Mouse (Mus musculus) CH12.LX (cell line): ENCODE results near the gene Pcdh10. TPM values are rescaled to one million over a fixed set of nuclear protein-coding genes. Genes with fewer than 3 reads are reported as not detected.

Source experiments
- DNase-seq: peaks from one replicate; pipeline ENCODE4 v3.0.0-alpha.2; 2013; ENCODE audit errors: extremely low read depth
- H3K27ac ChIP-seq: 2 replicates; pipeline ENCODE4 v1.5.1; 2012; ENCODE audit warnings: low read depth, mild to moderate bottlenecking, control low read depth, moderate library complexity; ENCODE audit not compliant: insufficient read depth
- H3K27me3 ChIP-seq: replicated peaks from 2 replicates; pipeline ENCODE3; 2012; ENCODE audit warnings: inconsistent platforms
- H3K36me3 ChIP-seq, 2 experiments: replicated peaks in 1 of 2; 2 replicates each; pipeline versions ENCODE3 to v1.6.1; 2012; ENCODE audit warnings: inconsistent platforms in 1 of 2, low read length in 1 of 2, mild to moderate bottlenecking in 1 of 2, mixed read lengths in 1 of 2, moderate library complexity in 1 of 2; ENCODE audit not compliant: control insufficient read depth in 1 of 2, insufficient read depth in 1 of 2
- H3K4me1 ChIP-seq, 2 experiments: 2 replicates each; pipeline ENCODE4 v1.6.1; 2012; ENCODE audit warnings: inconsistent platforms in 1 of 2, moderate library complexity in 1 of 2; ENCODE audit not compliant: insufficient read depth in 2 of 2, control insufficient read depth in 1 of 2
- H3K4me2 ChIP-seq: 2 replicates; pipeline ENCODE4 v1.6.1; 2012; ENCODE audit warnings: low read depth, mild to moderate bottlenecking, control low read depth; ENCODE audit not compliant: poor library complexity, insufficient read depth, severe bottlenecking
- H3K4me3 ChIP-seq, 3 experiments: fragments of 150-350 bp in 1 of 3; sonication (generic) in 1 of 3; replicated peaks in 1 of 3; 2 replicates each; pipeline versions ENCODE3 to v1.5.1; 2011 to 2012; ENCODE audit warnings: low read depth in 2 of 3, low read length in 2 of 3, mild to moderate bottlenecking in 2 of 3, moderate library complexity in 2 of 3, control low read depth in 1 of 3, improper control_type of control experiment in 1 of 3, inconsistent platforms in 1 of 3, mixed read lengths in 1 of 3; ENCODE audit not compliant: poor library complexity in 1 of 3
- H3K79me2 ChIP-seq: replicated peaks from 2 replicates; pipeline ENCODE4 v1.6.1; 2012; ENCODE audit warnings: mild to moderate bottlenecking, moderate library complexity; ENCODE audit not compliant: control insufficient read depth, poor library complexity, insufficient read depth, severe bottlenecking; ENCODE audit errors: extremely low read depth
- H3K9ac ChIP-seq: 2 replicates; pipeline ENCODE4 v1.6.1; 2012; ENCODE audit warnings: low read depth, mild to moderate bottlenecking, control low read depth, moderate library complexity; ENCODE audit not compliant: insufficient read depth
- H3K9me3 ChIP-seq: replicated peaks from 2 replicates; pipeline ENCODE3; 2012; ENCODE audit warnings: low read length, inconsistent platforms, mixed read lengths
- CHD1 ChIP-seq: IDR thresholded peaks from 2 replicates; pipeline ENCODE4 v1.6.1; 2012; ENCODE audit warnings: low read depth, low read length, improper control_type of control experiment, inconsistent platforms
- CHD2 ChIP-seq: IDR thresholded peaks from 2 replicates; pipeline ENCODE4 v1.6.1; 2011; ENCODE audit warnings: low read length, improper control_type of control experiment
- CTCF ChIP-seq, 2 experiments: IDR thresholded peaks in 1 of 2; conservative IDR thresholded peaks in 1 of 2; 2 replicates each; pipeline ENCODE4 v1.5.1; 2011 to 2012; ENCODE audit warnings: low read depth in 2 of 2, low read length in 2 of 2, improper control_type of control experiment in 1 of 2, inconsistent platforms in 1 of 2, mild to moderate bottlenecking in 1 of 2, moderate library complexity in 1 of 2
- E2F4 ChIP-seq: IDR thresholded peaks from 2 replicates; pipeline ENCODE4 v1.6.1; 2011; ENCODE audit warnings: low read depth, low read length, improper control_type of control experiment; ENCODE audit not compliant: insufficient replicate concordance
- EP300 ChIP-seq: IDR thresholded peaks from 2 replicates; pipeline ENCODE4 v1.6.1; 2011; ENCODE audit warnings: low read length, improper control_type of control experiment
- GABPA ChIP-seq: IDR thresholded peaks from 2 replicates; pipeline ENCODE4 v1.6.1; 2012; ENCODE audit warnings: low read depth, low read length, improper control_type of control experiment, inconsistent platforms; ENCODE audit not compliant: insufficient replicate concordance
- HCFC1 ChIP-seq: IDR thresholded peaks from 2 replicates; pipeline ENCODE4 v1.6.1; 2012; ENCODE audit warnings: low read depth, mild to moderate bottlenecking, inconsistent platforms, low read length, improper control_type of control experiment
- IRF4 ChIP-seq: IDR thresholded peaks from 2 replicates; pipeline ENCODE4 v1.6.1; 2014; ENCODE audit warnings: low read depth, mild to moderate bottlenecking, inconsistent platforms, low read length, improper control_type of control experiment
- JUN ChIP-seq: IDR thresholded peaks from 2 replicates; pipeline ENCODE4 v1.6.1; 2011; ENCODE audit warnings: low read depth, mild to moderate bottlenecking, low read length, improper control_type of control experiment, moderate library complexity; ENCODE audit not compliant: insufficient read depth
- JUND ChIP-seq: conservative IDR thresholded peaks from 2 replicates; pipeline ENCODE4 v1.6.1; 2011; ENCODE audit warnings: low read depth, low read length, improper control_type of control experiment
- MAFK ChIP-seq: IDR thresholded peaks from 2 replicates; pipeline ENCODE4 v1.6.1; 2011; ENCODE audit warnings: low read length, improper control_type of control experiment; ENCODE audit not compliant: insufficient replicate concordance
- MAZ ChIP-seq: IDR thresholded peaks from 2 replicates; pipeline ENCODE4 v1.6.1; 2012; ENCODE audit warnings: low read depth, mild to moderate bottlenecking, inconsistent platforms, low read length, improper control_type of control experiment, moderate library complexity
- MEF2A ChIP-seq: IDR thresholded peaks from 2 replicates; pipeline ENCODE4 v1.6.1; 2014; ENCODE audit warnings: low read depth, mild to moderate bottlenecking, inconsistent platforms, low read length, improper control_type of control experiment, borderline replicate concordance
- MXI1 ChIP-seq: IDR thresholded peaks from 2 replicates; pipeline ENCODE4 v1.6.1; 2011; ENCODE audit warnings: mild to moderate bottlenecking, low read depth, low read length, improper control_type of control experiment
- MYC ChIP-seq: IDR thresholded peaks from 2 replicates; pipeline ENCODE4 v1.6.1; 2011; ENCODE audit warnings: low read depth, mild to moderate bottlenecking, improper control_type of control experiment, low read length
- NELFE ChIP-seq: IDR thresholded peaks from 2 replicates; pipeline ENCODE4 v1.6.1; 2011; ENCODE audit warnings: low read depth, low read length, improper control_type of control experiment
- NRF1 ChIP-seq: IDR thresholded peaks from 2 replicates; pipeline ENCODE4 v1.6.1; 2014; ENCODE audit warnings: low read depth, mild to moderate bottlenecking, inconsistent platforms, low read length, improper control_type of control experiment, moderate library complexity
- PAX5 ChIP-seq: IDR thresholded peaks from 2 replicates; pipeline ENCODE4 v1.6.1; 2012; ENCODE audit warnings: low read length, inconsistent platforms, mixed read lengths
- POLR2A ChIP-seq: IDR thresholded peaks from 2 replicates; pipeline ENCODE4 v1.6.1; 2011; ENCODE audit warnings: low read depth, mild to moderate bottlenecking, improper control_type of control experiment, low read length
- RCOR1 ChIP-seq: conservative IDR thresholded peaks from 2 replicates; pipeline ENCODE4 v1.6.1; 2012; ENCODE audit warnings: low read depth, mild to moderate bottlenecking, inconsistent platforms, low read length, improper control_type of control experiment
- SIN3A ChIP-seq: IDR thresholded peaks from 2 replicates; pipeline ENCODE4 v1.6.1; 2012; ENCODE audit warnings: low read length, improper control_type of control experiment, inconsistent platforms
- TBP ChIP-seq: conservative IDR thresholded peaks from 2 replicates; pipeline ENCODE4 v1.6.1; 2011; ENCODE audit warnings: low read depth, low read length, improper control_type of control experiment
- TCF12 ChIP-seq: IDR thresholded peaks from 2 replicates; pipeline ENCODE4 v1.6.1; 2014; ENCODE audit warnings: low read depth, mild to moderate bottlenecking, inconsistent platforms, low read length, improper control_type of control experiment
- USF1 ChIP-seq: IDR thresholded peaks from 2 replicates; pipeline ENCODE4 v1.6.1; 2014; ENCODE audit warnings: low read depth, mild to moderate bottlenecking, inconsistent platforms, low read length, improper control_type of control experiment
- ZC3H11A ChIP-seq: IDR thresholded peaks from 2 replicates; pipeline ENCODE4 v1.6.1; 2012; ENCODE audit warnings: low read depth, mild to moderate bottlenecking, inconsistent platforms, low read length, improper control_type of control experiment
- ZMIZ1 ChIP-seq: IDR thresholded peaks from 2 replicates; pipeline ENCODE4 v1.6.1; 2012; ENCODE audit warnings: low read depth, mild to moderate bottlenecking, inconsistent platforms, low read length, improper control_type of control experiment
- ZNF384 ChIP-seq: IDR thresholded peaks from 2 replicates; pipeline ENCODE4 v1.6.1; 2012; ENCODE audit warnings: low read depth, low read length, improper control_type of control experiment, inconsistent platforms
- dilution Hi-C: fragments of 300-500 bp; cut with MboI; formaldehyde crosslinking; loops from 2 replicates; pipeline ENCODE4 v1.14.3; 2020; ENCODE audit warnings: low sequenced_read_pairs; ENCODE audit not compliant: extremely low pct_unique_long_range_greater_than_20kb, extremely low pct_ligation_motif_present
- in situ Hi-C: fragments of 300-500 bp; cut with MboI; formaldehyde crosslinking; loops from 3 replicates; pipeline ENCODE4 v1.14.3; 2019; ENCODE audit warnings: low sequenced_read_pairs, low pct_ligation_motif_present, low pct_unique_long_range_greater_than_20kb, mixed read lengths
- polyA plus RNA-seq: library from polyadenylated mRNA; unstranded; fragments of >175 nt; gene quantifications from 2 replicates; pipeline ENCODE4 v1.2.1, GENCODE M21; 2012; ENCODE audit warnings: low read depth; ENCODE audit not compliant: insufficient read length
- total RNA-seq, 2 experiments: library from RNA; depleted of rRNA; stranded (reverse); fragments of 300-350 nt in 1 of 2; fragments of >200 nt in 1 of 2; gene quantifications; 2 replicates each; pipeline ENCODE4 v1.2.3; 2012 to 2014

Pcdh10 gene
- total and polyA plus RNA-seq, 3 experiments = not detected

GRCm38 (mm10) chr3:45431691-45432090 lies 53.5 kb downstream of the Pcdh10 start:
- in situ Hi-C loops (no loop called here), dilution Hi-C loops (no loop called here)
- Histone ChIP-seq H3K4me3 (no peak overlapping the region), H3K27me3 (no peaks in the 10 kb centered on the region), H3K27ac (no peak overlapping the region), H3K4me2 (no peak overlapping the region), H3K9ac (no peak overlapping the region), H3K9me3 (peaks cover 25% of the 10 kb centered on the region), H3K36me3 (no peaks in the 10 kb centered on the region), H3K79me2 (no peaks in the 10 kb centered on the region), H3K4me1 (no peaks in the 10 kb centered on the region)
- TF ChIP-seq SIN3A (no peak), HCFC1 (no peak), CHD2 (no peak), EP300 (no peak), MAZ (no peak), POLR2A (no peak), MEF2A (no peak), IRF4 (no peak), JUND (no peak), PAX5 (no peak), JUN (no peak), NELFE (no peak), CHD1 (no peak), CTCF (conservative IDR thresholded peaks at IDR 0.05 in 1 of 2, IDR thresholded peaks at IDR 0.05 in 1 of 2; ENCODE audit: low read depth in 2 of 2, low read length in 2 of 2) (no peak), RCOR1 (no peak), MXI1 (no peak), GABPA (no peak)
- no peak for DNase-seq

GRCm38 (mm10) chr3:45432172-45432765 lies 54.1 kb downstream of the Pcdh10 start:
- Histone ChIP-seq H3K4me1 (no peaks in the 10 kb centered on the region), H3K27me3 (no peaks in the 10 kb centered on the region), H3K4me3 (no peak overlapping the region), H3K9ac (no peak overlapping the region), H3K9me3 (peaks cover 22% of the 10 kb centered on the region), H3K27ac (no peak overlapping the region), H3K4me2 (no peak overlapping the region), H3K36me3 (no peaks in the 10 kb centered on the region), H3K79me2 (no peaks in the 10 kb centered on the region)
- in situ Hi-C loops = no loop called here
- DNase-seq = no peak
- TF ChIP-seq SIN3A (no peak), JUND (no peak), NELFE (no peak), MYC (no peak), USF1 (no peak), E2F4 (no peak), MAZ (no peak), HCFC1 (no peak), ZNF384 (no peak), TCF12 (no peak), IRF4 (no peak), NRF1 (no peak), MAFK (no peak), ZMIZ1 (no peak), EP300 (no peak), ZC3H11A (no peak), TBP (no peak), POLR2A (no peak)
- dilution Hi-C loops = no loop called here
